Mouse (Mus musculus): Measurements from ENCODE around the gene Vsx2.

GRCm38 (mm10) chr12:84548251-84548650 is 21.3 kb upstream of the Vsx2 start:
- no peak for TF ChIP-seq CTCF (IDR thresholded peaks at IDR 0.05; ENCODE audit: control insufficient read depth, insufficient read depth, insufficient replicate concordance, low read depth, low read length)
- no peak for TF ChIP-seq POLR2A (IDR thresholded peaks at IDR 0.05; ENCODE audit: control insufficient read depth, low read depth, low read length)
